Mouse (Mus musculus): ENCODE results near the gene Hmgcs2.

GRCm38 (mm10) chr3:98254059-98254458, 26.2 kb upstream of the Hmgcs2 start:
- TF ChIP-seq CTCF (IDR thresholded peaks at IDR 0.05; ENCODE audit: borderline replicate concordance, insufficient read depth, low read length) (no peak), POLR2A (IDR thresholded peaks at IDR 0.05; ENCODE audit: low read depth, low read length) (no peak)
